Mouse (Mus musculus) mouse embryonic stem cell (cell line): ENCODE data around the gene Tnnt3.

ENCODE experiments used
- in situ Hi-C, 2 experiments: fragments of 300-500 bp; cut with MboI; formaldehyde crosslinking; loops; 1 replicate in 1 of 2; 3 replicates in 1 of 2; pipeline ENCODE4 v1.14.3; 2019 to 2020; ENCODE audit warnings: low sequenced_read_pairs in 2 of 2, low pct_unique_long_range_greater_than_20kb in 1 of 2, mixed read lengths in 1 of 2; ENCODE audit not compliant: unreplicated experiment in 1 of 2

The Tnnt3 gene

DNA sequence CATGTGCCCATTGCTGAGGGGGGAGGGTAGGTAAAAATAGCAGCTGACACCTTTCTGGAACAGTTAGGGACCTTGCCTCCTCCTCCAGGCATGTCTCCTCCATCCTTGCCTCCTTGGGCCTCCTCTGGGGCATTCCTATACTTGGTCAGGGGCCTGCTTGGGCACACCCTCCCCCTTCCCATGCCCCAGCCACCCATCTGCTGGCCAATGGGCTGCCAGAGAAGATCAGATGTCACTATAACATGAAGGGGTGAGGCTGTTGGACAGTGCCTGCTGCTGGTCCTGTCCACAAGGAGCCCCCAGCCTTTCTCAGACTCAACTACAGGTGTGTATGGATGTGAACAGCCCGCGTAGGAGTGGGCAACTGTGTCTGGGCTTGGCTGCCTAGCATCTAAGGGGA lies at the start of gene Tnnt3:
TSS of gene Tnnt3 (plus strand) at position 262 of the 400 bp plus-strand sequence.
- in situ Hi-C loops: no loop called here

DNA sequence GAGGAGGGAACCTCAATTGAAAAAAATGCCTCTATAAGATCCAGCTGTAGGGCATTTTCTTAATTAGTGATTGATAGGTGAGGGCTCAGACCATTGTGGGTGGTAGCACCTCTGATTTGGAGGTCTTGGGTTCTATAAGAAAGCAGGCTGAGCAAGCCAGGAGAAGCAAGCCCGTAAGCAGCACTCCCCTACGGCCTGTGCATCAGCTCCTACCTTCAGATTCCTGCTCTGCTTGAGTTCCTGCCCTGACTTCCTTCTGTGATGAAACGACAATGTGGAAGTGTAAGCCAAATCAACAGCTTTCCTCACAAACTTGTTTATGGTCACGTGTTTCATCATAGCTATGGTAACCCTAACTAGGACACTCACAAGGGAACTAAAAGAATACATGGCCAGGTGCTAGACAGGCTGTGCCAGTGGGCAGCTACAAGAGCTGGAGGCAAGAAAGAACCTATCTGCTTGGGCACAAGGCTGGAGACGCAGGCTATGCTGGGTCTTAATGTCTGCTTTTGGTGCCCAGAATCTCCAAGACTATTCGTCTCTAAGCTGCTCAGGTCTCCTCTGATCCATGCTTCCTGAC lies 49.5 kb upstream of the Tnnt3 start:
- in situ Hi-C loops: no loop called here

DNA sequence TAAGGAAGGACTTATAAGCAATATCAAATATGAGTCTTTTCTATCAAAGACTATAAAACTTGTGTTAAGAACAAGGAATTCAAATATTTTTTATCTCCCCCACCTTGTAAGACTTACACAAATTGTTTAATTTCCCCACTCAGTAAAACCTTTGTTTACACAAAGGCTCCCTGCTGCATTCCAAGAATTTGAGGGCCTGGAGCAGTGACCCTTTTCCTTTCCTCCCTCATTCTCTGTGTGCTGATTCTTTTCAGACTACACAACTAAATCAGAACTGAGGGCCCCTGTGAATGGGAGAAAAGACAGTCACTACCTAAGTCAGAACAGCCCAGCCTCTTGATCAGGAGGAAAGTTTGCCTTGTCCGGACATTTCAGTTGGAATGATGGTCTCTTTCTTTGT lies 43.9 kb upstream of the Tnnt3 start:
- in situ Hi-C loops: no loop called here

DNA sequence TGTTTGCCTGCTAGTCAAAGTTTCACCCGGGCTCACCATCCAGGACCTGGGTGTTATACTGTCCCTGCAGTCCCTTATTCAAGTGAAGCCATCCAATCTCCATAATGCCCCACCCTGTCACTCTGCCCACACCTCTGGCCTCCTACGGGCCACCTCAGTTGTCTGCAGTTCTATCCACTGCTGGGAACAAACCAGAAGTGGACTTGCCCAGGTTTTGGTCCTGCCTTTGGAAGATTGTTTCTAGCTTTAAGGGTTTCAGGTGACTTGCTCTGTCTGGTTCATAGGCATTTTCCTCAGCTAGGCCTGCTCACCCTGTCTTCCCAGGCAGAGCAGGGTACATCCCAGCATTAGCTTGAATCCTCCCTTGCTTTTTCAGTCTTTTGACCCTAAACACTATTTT lies 43.4 kb upstream of the Tnnt3 start:
- in situ Hi-C loops: no loop called here

DNA sequence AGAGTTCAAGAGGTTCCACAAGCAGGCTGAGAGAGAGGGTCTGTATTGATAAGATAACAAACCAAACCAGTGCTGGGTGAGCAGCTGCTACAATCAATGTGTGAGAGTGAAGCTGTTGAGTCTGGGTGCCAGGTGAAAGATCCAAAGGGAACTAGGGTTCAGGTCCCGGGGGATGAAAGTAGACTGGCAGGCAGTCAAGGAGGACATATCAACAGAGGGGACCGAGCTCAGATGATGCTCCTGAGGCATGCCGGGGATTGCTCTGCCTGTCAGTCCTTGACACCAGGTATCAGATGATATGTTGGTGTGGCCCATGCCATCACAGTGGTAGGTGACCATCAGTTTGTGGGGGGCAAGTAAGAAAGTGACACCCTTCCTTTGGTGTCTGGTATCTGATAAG lies 41.8 kb upstream of the Tnnt3 start:
- in situ Hi-C loops: no loop called here

DNA sequence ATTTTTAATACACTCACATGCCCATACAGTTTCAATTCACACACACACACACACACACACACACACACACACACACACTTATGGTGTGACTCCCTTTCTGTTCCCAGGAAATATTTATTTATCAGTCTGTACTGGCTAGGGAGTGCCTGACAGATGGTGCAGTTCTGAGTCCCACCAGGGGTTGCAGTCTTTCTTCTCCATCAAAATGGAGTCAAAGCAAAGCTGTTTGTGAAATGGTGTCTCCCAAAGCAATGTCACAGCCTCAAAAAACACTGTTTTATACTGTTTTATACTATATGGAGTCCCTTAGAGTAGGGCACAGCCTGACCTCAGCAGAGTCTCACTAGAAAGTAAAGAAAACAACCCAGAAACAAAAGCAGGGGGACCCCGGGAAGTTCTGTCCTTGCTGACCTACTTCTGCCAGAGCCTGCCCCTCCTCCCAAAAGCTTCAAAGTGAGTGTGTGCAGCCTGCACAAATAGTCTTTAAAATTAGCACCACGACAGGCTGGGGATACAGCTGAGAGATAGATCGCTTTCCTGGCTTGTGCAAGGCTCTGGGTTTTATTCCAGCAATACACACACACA lies 41.3 kb upstream of the Tnnt3 start:
- in situ Hi-C loops: no loop called here

DNA sequence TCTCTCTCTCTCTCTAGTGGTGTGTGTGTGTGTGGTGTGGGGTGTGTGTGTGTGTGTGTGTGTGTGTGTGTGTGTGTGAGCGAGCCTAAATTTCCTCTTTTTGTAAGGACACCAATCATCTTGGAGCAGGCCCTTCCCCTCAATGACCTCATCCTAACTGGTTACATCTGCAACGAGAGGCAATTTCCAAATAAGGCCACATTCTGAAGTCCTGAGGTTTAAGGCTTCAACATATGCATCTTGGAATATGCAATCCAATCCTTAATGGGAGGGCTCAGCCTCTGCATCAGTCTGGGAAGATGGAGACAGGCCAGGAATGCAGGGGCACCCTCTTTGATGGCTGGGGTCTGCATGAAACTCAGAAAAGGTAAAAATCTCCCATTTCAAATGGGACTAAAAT lies 40.6 kb upstream of the Tnnt3 start:
- in situ Hi-C loops: no loop called here

DNA sequence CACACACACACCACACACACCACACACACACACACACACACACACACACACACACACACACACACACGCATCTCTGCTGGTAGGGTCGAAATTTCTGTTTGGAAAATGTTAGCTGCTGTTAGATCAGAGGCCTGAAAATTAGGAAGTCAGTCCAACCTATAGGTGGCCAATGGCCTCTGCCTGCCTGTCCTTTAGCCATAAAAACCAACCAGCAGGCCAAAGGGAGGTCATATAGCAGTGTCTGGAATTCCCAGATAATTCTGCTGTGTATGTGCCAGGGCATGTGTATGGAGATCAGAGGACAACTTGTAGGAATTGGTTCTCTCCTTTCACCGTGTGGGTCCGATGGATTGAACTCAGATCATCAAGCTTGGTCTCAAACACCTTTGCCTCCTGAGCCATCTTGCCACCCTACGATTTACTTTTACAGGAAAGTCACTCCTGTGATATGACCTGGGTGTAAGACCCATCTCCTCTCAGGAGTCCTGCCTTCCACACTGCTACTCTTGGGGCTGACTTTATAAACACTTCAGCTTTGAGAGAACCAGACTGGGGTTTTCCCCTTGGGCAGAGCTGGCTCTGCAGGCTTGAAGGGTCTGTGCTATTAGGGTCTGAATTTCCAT lies 39.8 kb upstream of the Tnnt3 start:
- in situ Hi-C loops: no loop called here

DNA sequence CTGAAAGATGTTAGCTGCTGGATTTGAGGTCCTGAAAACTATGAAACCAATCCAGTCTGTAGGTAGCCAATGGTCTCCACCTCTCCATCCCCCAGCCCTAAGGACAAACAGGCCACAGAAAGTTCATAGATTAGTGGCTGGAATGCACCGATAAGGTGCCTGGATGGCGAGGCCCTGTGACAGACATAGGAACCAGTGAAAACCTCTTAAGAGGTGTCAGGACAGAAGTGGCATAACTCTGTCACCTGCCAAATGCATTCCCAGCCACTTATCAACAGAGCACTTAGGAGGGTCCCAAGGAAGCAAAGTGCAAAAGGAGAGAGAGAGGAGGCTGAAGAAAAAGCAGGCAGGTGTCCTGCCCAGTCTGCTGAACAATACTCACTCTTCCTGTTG lies 39.3 kb upstream of the Tnnt3 start:
- in situ Hi-C loops: no loop called here

DNA sequence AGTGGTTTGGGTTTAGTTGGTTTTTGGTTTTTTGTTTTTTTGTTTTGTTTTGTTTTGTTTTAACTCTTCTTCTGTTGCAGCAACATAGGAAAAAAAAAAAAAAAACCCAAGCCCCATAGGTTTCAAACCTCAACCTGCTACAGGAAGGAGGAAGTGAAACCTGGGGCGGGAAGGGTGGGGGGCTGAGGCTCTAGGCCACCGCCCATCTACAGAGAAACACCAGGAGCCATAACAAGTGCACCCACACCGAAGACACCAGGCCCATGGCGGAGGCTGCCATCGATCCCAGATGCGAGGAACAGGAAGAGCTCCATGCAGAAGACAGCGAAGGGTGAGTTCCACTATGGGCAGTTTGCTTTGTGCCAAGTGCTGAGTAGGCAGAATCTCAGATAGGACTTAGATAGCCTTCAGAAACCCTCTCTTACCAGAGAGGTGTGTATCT lies 38.0 kb upstream of the Tnnt3 start, which contains the start of gene Lsp1:
TSS of gene Lsp1 (plus strand) at position 174 of the 442 bp plus-strand sequence.
- in situ Hi-C loops: no loop called here

DNA sequence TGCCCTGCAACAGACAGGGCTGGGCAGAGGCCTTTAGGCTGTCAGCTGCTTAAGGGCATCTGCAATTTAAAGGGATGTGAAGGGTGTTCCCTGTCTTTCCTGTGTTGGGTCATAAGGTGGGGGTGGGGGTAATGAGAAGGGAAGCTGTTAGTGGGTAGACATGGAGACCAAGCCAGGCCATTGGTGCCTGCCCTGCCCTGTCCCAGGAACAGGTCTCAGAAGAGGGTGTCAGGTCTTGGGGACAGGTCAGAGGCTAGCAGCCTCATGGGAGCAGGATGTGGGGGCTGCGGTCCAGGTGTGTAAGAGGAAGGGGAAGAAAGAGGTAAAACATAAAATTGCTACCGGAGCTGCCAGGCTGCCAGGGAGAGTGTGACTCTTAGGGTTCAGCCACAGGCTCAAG lies 37.2 kb upstream of the Tnnt3 start:
- in situ Hi-C loops: no loop called here

DNA sequence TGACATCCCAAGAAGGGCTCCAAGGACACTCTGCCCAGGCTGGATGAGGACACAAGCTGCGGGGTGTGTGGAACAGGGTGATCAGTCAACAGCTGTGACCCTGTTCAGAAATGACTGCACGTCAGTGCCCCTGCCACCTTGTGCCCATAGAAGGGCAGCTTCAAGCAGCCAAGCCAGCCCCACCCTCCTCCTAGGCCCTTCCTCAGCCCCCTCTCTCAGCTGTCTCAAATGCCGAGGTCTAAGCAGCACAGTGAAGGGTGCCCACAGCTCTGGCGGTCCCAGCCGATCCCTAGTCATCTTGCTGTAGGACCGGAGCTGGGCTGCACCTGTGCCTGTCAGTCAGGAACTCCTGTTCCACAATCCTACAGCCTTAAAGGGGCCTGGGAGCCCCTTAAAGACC lies 36.4 kb upstream of the Tnnt3 start:
- in situ Hi-C loops: no loop called here

DNA sequence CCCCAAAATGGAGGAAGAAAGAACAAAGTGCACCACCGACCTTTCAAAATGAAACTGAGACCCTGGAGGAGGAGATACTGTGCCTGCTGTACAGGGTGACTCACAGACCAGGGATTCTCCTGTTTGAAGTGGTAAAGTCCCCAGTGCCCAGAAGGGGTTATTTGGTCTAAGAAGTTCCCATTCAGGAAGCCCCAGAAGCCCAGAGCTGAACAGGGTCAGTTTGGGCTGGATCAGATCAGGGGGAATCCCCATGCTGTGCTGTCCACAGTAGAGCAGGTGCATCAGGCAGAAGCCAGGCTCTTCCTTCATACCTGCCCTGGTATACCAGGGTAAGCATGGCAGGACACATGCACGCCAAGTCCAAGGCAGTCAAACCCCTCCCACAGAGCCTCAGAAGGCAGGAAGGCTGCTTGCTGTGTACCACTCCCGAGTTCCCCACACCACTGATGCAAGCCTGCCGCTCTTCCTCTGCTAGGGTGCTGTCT lies 36.0 kb upstream of the Tnnt3 start:
- in situ Hi-C loops: no loop called here

DNA sequence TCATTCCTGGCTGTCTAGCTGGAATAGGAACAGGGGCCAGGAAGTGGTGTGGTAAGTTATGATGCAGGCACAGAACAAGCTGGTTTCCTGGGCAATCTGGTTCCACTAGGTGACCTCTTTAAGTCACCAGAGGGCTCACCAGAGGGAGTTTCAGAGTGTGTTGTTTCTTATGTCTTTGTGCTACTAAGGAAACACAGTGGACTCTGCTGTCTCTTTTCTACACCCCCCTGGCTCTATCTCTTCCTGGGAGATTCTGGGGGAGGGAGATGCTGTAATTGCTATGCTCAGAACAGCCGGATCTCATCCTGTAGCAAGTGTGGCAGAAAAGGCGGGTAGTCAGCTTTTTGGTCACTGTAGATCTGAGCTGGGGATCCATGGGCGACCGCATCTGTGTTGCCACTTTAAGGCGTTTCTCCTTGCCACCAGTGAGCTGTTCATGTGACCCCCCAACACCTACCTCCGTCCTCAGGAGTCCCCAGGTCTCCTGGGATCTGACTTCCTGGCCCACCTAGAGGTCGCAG lies 28.4 kb upstream of the Tnnt3 start:
- in situ Hi-C loops: no loop called here

DNA sequence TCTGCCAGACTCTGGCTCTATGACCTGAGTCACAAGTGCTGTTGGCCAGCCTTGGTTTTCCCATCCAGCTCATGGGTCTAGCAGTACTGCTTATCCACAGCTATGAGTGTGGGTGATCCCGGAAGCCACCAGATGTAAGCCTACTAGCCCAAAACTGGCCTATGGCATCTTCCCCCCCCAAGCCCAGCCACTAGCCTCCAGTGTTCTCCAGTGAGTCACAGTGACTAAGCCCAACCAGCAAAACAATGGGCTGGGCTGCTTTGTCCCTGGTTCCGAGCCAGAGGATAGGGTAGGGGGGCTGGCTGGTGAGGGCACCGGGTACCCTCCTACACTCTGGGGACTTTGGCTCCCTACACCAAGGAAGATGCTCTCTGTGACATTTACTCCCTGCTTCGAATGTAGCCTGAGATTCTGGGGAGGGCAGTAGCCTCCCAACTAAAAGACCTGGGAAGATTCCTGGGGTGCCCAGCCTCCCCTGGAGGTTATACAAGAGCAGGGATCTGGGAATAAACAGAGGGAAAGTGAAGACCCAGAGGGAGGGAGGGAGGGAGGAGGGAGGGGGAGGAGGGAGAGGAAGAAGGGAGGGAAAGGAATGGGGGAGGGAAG lies 27.7 kb upstream of the Tnnt3 start:
- in situ Hi-C loops: no loop called here

DNA sequence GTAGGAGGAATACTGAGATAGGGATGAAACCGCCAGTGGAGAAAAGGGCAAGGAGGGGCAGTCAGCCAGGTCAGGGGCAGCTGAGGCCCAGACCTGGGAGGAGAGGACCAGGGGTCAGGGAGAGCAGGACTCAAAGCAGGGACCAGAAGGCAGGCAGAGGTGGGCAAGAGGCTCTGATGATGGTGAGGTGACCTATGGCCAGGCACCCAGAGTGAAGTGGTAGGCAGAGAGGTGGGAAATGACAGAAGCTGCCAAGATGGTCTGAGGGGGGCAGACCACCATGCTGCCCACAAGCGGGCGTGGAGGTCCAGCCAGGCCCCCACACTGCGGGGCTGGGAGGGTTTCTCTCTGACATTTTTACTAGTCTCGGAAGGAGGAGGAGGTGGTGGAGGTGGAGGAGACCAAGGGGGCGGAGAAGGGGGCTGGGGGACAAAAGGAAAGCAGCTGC lies 27.2 kb upstream of the Tnnt3 start:
- in situ Hi-C loops: no loop called here

DNA sequence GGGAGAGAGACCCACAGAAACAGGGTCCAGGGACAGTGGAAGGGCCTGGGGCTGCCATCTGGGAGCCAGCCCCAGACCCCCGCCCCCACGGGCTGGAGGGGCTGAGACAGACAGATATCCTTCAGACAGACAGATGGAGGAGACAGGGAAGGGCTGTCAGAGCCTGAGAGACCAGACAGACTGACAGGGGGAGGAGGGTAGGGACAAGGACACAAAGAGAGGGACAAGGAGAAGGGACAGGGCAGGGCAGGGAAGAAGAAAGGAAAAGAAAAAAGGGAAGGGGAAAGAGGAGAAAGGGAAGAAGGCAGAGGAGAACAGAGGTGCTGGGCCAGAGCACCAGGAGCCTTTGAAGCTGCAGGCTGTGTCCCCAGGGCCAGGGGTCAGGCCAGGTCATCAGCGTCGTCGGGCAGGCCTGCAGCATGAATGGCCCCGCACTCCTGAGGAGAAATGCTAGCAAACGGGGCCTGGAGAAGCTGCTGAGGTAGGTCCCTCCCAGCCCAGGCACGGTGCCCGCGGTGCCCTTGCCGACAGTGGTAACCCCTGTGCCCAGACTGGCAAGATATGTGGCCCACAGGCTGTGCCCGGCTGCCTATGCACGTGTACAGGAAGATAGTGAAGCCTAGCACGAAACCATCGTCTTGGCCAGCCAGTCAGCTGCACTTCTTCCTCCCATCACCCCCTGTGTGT lies 26.6 kb upstream of the Tnnt3 start:
- in situ Hi-C loops: no loop called here

DNA sequence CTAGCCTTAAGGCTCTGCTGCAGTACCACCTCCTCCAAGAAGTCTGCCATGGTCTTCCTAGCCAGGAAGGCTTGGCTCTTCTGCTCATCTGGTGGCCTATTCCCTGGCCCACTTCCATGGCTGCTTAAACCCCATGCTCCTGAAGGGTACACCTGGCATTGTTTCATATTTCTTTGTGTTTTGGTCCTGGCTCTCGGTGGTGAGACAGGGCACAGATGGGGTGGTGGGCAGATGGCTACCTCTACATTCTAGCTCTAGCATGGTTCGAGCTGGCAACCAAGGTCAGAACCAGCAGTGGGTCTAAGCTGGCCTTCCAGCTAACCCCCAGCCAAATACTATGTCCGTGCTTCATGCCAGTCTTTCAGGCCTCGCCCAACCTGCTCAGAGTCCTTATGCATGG lies 25.7 kb upstream of the Tnnt3 start:
- in situ Hi-C loops: no loop called here

DNA sequence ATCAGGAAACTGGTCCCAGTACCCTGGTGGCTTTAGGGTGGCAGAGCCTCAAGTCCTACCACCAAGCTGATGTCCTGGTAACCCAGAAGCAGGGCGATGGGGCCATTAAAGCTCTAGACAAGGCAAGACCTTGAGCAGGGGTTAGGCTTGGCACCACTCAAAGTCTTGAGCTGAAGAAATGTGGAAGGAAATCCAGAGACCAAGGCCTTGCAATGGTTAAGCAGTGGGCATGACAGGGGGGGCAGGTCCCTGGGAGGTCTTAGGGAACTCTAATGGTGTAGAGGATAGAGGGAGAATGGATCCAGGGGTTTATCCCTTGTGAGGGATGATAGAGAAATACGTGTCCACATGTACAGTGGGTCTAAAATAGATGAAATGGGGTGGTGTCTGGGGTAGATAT lies 25.2 kb upstream of the Tnnt3 start:
- in situ Hi-C loops: no loop called here
